Comparison of ENCODE assay signal across 7 mouse cellular contexts in genomic region chr6:127625135-127625534, GRCm38 (mm10).
DNase-seq lines count a peak whose midpoint lies in the region; ATAC-seq and TF ChIP-seq lines count a peak whose summit lies in the region.

No protein-coding gene starts in this region.

- TF ChIP-seq CTCF in heart, postnatal 0 days (IDR thresholded peaks at IDR 0.05; ENCODE audit: low read depth), result peak; percentile 69

- H3K4me1 ChIP-seq in heart, postnatal 0 days (ENCODE audit: control insufficient read depth, insufficient read depth), result no peaks in the 10 kb centered on the region
- peaks cover 9% of the 10 kb centered on the region for H3K4me1 ChIP-seq in lung, embryonic 16.5 days (replicated peaks; ENCODE audit: control insufficient read depth, insufficient read depth, low read length)

- no peaks in the 10 kb centered on the region for H3K36me3 ChIP-seq in heart, postnatal 0 days (replicated peaks; ENCODE audit: control insufficient read depth, insufficient read depth, low read length)
- no peaks in the 10 kb centered on the region for H3K36me3 ChIP-seq in lung, embryonic 16.5 days (ENCODE audit: control insufficient read depth, insufficient read depth, low read length)

- no peak overlapping the region for H3K9ac ChIP-seq in heart, postnatal 0 days (replicated peaks; ENCODE audit: low read depth, low read length)
- no peak overlapping the region for H3K9ac ChIP-seq in lung, embryonic 16.5 days (ENCODE audit: low read length)

- 0 out of 2 replicates have a peak, but pooled peaks have one; percentile 27 for ATAC-seq in heart, postnatal 0 days (ENCODE audit: insufficient read depth, low read depth)
- peak; percentile 44; the same call in 1 of the 2 replicates for ATAC-seq in lung, embryonic 16.5 days (ENCODE audit: low read depth)

- H3K4me2 ChIP-seq in heart, postnatal 0 days (ENCODE audit: low read depth, low read length), result no peak overlapping the region
- H3K4me2 ChIP-seq in lung, embryonic 16.5 days (ENCODE audit: low read depth, low read length), result no peak overlapping the region

- no peak for TF ChIP-seq EP300 in heart, postnatal 0 days (IDR thresholded peaks at IDR 0.05; ENCODE audit: low read depth)

- no peaks in the 10 kb centered on the region for H3K27me3 ChIP-seq in heart, postnatal 0 days (ENCODE audit: control insufficient read depth, insufficient read depth, low read length)
- no peaks in the 10 kb centered on the region for H3K27me3 ChIP-seq in lung, embryonic 16.5 days (ENCODE audit: control insufficient read depth, insufficient read depth, low read depth, low read length)

- DNase-seq in ES-CJ7 (ENCODE audit: low read depth, low spot score), result peak; percentile 84
- peak; percentile 56 for DNase-seq in adipocyte (ENCODE audit: low spot score)
- peak; percentile 53 to 77 for DNase-seq in cerebellum, postnatal 4 days (ENCODE audit: low spot score in 2 of 2)
- DNase-seq in heart, postnatal 0 days (ENCODE audit: low spot score), result peak; percentile 26
- DNase-seq in layer of hippocampus, adult 8-10 months (ENCODE audit: low spot score in 2 of 2), result peak; percentile 24 to 75
- DNase-seq in right cerebral cortex, postnatal 36 days (ENCODE audit: low spot score in 2 of 2), result peak; percentile 49 to 54

- no peak overlapping the region for H3K4me3 ChIP-seq in heart, postnatal 0 days (ENCODE audit: low read depth, low read length)
- H3K4me3 ChIP-seq in lung, embryonic 16.5 days (ENCODE audit: low read length), result no peak overlapping the region

- WGBS in heart, postnatal 0 days, result 34% methylated on average over 5 of the region's 5 CpGs
- WGBS in lung, embryonic 16.5 days, result 42% methylated on average over 5 of the region's 5 CpGs

- H3K27ac ChIP-seq in heart, postnatal 0 days (ENCODE audit: low read depth), result no peak overlapping the region
- no peak overlapping the region for H3K27ac ChIP-seq in lung, embryonic 16.5 days (ENCODE audit: low read length)

- no peaks in the 10 kb centered on the region for H3K9me3 ChIP-seq in heart, postnatal 0 days (replicated peaks; ENCODE audit: control insufficient read depth, low read length)
- no peaks in the 10 kb centered on the region for H3K9me3 ChIP-seq in lung, embryonic 16.5 days (ENCODE audit: control insufficient read depth, low read length)

Comparison
In these comparisons a context has a peak if more than half of its experiments do, and no peak if none do; other contexts are left out.
1. DNase-seq: peak in every context shown above with its lines; median percentile 84 in ES-CJ7; 65 in cerebellum, postnatal 4 days; 56 in adipocyte; 52 in right cerebral cortex, postnatal 36 days; 50 in layer of hippocampus, adult 8-10 months; 26 in heart, postnatal 0 days.